Mouse (Mus musculus) fibroblast of lung, adult 2 months (primary cell): Measurements from ENCODE around the gene Eif3m.
A peak's percentile ranks its signal among the peaks of the same experiment; 100 is the strongest.

Experiments
- DNase-seq: peaks from one replicate; pipeline ENCODE4 v3.0.0-alpha.2; 2011; ENCODE audit warnings: low read depth

The Eif3m gene

DNA sequence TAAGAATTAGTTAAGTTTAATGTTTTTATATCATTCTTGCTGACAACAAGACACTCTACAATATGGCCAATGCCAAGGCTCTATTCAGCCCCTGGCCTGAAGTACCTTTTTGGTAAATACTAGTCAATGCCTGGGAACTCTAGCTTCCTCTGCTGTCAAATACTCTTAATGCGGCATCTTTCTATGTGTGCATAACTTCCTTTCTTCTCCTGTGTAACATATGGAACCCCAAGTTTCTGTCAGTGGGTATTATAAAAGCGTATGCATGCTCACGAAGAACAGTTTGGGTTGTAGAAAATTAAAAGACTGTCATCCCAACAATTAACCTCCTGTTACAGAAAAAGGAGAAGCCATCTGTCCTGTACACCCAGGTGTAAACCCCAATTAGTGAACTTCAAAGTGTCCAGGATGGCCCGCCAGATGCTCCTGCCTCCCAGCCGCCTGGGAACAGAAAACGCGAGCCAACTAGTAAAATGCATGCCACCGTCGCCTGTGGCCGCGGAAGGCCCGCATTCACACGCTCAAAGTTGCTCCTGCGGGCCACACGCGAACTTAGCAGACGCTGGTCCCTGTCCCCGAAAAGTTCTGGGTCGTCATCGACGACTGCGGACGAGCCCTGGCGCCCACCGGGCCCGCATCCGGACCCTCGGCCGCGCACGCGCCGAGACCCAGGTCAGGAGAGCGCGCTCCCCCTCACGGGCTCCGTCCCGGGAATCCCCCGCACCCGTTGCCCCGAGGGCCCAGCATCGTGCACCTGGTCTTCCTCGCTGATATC is 501 bp downstream of the Eif3m start:
- DNase-seq: peak; percentile 2

DNA sequence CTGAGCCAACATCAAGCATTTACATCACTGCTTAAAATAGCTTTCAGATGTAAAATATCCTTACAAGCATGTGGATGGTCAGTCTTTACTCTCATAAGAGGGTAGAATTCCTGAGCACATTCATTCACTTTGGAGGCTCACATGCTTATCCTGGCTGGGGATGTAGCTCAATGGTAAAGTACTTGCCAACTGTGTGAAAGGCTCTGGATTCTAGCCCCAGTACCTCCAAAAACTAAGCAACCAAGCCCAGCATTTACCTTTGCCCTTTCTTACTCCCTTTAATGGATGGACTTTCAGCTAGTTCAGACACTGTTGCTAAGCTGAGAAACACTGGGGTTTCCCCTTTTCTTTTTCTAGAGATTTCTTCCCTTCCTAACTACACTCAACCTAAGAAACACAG is 9.6 kb downstream of the Eif3m start:
- DNase-seq: no peak

DNA sequence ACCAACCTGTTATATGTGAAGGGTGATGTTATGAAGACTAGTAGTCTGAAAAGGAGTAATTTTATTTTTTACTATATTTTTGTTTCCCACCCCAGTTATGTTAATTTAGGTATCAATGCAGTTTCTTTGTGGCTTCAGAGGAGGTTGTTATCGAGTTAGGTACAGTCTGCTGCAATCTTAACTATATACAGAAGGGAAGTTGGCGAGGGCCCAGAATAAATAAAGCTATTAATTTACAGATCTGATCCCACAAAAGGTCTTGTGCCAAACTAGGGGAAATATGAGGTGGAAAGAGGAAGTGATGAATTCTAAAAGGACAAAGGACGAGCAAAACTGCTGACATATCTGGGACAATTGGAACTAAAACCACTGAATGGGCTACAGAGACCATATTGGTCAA is 20.7 kb downstream of the Eif3m start:
- no peak for DNase-seq

DNA sequence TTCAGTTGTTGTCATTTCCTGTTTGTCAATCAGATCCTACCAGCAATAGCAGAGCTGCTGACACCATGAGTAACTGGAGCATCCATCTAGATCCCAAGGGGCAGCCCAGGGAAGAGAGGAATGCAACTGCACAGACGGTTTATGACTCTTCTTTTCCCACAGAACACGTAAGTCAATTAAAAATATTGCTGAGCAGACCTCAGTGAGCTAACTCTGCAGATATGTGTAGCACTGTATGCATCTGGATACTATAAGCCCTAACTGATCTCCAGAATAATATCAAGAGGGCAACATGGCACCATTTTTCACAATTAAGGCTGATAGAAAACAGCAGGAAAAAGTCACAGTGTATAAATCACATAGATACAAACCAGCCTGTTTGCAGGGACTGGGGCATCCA is 22.4 kb downstream of the Eif3m start:
- DNase-seq: no peak

DNA sequence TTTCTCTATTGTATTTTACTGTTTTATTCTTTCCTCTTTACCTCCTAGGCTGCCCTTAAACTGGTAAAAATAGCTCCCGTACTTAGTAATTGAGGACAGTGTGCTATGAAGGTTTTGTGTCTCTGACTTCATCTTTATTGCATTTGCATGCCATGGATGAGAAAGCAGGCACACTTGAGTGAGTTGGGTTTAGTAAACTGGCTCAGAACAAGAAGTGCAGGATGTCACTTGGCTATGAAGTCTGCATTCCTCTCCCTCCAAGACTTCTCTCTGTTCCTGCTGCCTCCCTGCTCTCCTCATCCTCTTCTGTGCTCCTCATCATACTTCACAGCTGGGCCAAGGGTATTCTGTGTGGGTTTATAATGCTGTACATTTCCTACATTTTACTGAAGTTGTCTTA is 27.9 kb downstream of the Eif3m start:
- no peak for DNase-seq

DNA sequence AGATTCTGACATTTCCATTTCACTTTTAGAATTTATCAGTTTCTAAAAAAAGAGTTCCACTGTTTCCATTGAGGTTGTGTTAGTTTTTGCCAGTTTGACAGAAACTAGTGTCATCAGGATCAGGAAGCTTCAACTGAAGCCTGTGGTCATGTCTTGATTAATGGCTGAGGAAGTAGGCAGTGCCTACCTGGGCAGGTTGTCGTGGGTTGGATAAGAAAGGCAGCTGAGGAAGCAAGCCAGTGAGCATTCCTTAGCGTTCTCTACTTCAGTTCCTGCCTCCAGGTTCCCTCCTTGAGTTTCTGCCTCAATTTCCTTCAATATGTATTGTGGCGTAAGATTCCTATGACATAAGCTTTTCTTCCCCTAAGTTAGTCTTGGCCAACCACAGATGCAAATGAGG is 31.1 kb downstream of the Eif3m start:
- DNase-seq: no peak

DNA sequence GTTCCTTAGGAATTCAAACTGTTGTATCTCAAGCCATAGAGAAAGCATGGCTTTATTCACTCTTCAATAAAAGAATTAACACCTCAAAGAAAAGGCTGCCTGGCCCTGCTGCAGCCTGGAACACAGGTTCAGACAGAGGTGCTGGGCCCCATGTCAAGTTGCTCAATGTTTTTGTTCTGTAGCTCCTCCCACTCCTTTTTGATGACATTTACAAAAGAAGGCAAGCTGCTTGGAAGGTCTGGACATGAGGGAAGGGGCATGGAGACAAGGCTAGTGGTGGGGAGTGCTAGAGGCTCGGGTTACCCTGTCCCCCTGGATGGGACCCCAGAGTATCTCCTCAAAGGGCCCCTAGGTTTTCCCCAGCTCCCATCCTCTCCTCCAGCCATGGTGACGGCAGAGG is 35.2 kb downstream of the Eif3m start:
- DNase-seq: no peak

DNA sequence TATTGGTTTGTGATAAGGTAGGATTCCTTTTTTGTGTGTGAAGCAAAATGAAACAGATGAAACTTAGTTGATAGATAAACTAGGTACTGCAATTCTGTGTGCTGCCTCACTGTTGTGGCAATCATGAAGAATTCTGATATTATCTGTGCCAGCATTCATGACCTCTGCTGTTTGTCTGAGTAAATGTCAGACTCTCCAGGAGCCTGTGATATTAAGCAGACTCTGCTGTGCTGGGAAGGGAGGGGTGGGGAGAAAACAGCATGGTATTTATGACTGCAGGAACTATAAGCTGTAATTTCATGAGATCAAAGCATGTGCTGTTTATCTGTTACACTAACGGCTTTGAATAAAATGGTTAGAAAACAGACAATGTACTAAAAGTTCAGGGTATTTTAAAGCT is 52.4 kb downstream of the Eif3m start:
- DNase-seq: no peak
